Mouse (Mus musculus) kidney, postnatal 36 days (tissue): Measurements from ENCODE around the gene Lpp.

Experiments used
- DNase-seq, 2 experiments: peaks; one replicate each; pipeline ENCODE4 v3.0.0; 2021 to 2022; ENCODE audit warnings: mixed read lengths in 2 of 2

Gene Lpp

DNA sequence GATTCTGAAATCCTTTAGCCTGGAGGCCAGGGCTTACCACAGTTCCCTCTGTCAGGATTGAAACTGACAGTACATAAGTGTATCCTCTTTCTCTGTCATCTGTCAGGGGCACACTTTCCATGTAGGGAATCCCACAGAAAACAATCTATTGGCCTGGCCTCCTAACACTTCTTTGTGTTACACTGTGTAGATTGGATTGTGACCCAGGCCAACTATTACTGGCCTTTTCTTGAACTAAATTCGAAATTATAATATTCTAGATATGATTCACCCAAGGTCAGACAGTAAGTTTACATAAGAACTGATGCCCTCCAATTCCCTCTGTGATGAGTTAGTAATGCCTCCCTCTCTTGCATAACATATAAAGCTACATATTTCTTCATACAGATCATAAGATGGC lies 553.0 kb downstream of the Lpp start:
- DNase-seq, result no peak

DNA sequence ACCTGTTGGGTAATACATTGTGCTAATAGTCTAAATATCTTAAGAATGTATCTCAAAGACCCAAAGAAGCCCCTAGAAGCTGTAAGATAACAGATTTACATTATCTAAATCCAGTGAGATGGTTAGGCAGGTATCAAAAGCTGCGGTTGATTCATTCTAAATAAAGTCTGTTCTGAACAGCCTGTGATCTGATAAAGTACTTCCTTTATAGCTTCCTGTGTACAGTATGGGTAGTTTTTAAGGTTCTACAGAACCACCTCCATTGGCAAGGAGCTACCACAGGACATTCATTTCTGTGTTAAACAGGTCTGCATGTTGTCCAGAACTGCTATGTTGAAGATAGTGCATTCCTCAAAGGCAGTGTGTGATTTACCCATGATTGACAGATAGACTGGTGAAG lies 554.2 kb downstream of the Lpp start:
- DNase-seq, result no peak

DNA sequence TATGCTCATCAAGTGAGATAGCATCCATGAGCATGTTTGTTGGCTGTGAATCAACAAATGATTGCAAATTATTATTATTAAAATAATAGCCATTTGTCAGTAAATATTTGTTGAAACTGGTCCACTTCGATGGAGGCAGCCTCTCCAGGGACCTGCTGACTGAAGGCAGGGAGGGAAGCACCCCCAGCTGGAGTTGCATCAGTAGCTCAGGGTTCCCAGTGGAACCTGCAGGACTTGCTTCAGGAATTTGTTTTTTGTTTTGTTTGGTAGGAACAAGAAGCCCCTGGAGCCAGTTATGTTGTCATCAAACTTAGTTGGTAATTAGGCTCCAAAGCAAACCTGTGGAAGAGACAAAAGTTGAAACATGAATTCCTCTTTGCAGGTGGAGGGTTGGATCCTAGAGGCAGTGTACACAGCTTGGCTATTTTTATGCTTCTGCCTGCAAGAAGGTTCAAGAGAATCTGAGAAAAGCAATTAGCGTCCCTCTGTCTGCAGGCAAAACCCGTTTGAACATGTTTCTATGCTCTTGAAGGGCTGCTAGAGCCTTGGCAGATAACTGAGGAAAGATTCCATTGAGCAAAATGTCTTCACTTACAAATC lies 554.9 kb downstream of the Lpp start:
- DNase-seq, result no peak

DNA sequence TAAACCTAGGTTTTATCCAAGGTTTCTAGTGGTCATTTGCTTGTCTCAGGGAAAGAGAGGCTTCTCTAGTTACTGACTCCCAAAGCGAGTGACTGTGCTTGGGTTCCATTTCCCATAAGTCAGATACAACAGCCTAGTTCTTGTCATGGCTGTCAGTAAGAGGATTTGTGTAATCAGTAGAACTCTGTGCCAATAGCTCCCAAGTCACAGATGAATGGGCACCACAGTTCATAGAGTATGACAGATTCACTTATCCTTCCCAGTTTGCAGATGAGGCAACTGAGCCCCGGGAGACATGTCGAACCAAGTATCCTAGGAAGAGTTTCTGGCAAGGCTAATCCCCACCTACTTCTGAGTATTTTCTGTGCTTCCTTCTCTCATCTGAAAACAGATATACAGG lies 556.0 kb downstream of the Lpp start:
- no peak for DNase-seq

DNA sequence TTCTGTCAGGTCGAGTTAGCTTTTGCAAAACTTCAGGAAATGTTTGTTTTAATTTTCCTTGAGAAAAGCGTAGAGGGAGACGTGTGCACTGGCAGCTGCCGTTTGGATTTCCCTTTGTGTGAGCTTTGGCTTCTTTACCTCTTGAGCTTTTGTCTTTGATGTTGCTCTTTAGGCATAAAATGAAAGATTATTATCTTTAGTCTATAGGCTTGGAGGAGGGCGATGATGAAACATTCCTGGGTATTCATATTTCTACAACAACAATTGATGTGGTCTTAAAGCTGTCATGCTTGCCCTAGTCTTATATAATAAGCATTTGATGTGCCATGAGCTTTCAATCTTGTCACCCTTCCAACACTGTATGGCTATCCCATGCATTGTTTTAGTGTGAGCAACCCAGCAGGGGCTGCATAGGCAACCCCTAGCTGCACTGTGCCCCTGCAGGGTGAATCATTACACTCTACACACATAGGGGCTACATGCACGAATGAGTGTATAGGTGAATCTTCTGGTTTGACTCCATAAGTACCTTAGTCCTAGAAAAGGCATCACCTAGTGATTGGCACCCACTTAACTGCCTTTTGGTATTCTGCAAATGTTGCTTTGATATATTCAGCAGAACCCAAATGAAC lies 556.9 kb downstream of the Lpp start:
- no peak for DNase-seq

DNA sequence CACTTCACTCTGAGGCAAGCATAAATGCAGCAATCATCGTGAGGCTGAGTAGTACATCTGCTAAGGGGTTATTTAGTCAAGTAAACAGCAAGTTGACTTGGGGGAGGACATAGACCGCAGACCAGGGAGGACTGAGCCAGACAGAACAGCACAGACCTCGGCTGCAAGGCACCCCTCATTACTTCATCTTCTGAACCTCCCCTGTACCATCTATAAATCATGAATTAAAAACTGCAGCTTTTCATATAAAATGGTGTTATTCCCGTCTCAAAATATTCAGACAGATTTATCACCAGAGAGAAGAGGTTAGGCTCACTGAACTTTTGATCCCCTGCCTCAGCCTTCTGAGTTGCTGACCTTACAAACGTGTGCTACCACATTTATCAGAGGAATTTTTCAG lies 558.6 kb downstream of the Lpp start:
- DNase-seq, result no peak

DNA sequence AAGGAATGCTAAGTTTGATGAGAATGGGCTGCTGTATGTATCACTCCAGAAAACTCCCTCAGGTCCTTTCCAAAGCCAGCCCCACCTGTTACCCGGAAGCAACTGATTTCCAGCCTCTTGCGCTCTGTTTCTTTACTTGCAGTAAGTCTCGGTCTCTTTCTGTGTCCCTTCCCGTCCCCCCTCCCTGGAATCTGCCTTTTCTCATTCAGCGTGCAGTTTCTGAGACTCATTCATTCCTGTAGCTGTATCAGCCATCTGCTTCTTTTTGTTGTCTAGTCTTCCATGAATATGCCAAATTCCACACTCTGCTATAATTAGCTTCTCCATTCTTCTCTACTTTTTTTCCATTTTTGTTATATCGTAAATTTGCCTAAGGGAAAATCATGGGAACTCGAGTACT lies 561.7 kb downstream of the Lpp start:
- DNase-seq, result no peak

DNA sequence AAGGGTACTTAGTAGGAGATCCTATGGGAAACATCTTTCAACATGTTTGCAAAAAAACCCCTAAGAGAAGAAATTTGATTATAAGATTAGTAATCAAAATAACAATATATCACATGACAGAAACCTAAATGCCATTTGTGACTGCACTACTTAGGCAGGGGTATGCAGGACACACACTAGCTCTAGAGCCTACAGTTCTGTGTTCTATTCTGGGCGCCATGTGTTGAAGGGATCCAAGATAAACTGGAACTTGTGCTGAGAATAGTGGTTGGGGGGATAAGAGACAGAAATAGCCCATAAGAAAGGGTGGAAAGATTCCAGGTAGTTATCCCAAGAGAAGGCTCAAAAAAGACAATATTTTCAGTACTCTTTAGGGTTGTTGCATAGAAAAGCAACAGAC lies 565.4 kb downstream of the Lpp start:
- DNase-seq, result no peak

GRCm38 (mm10) chr16:24960901-24961806 lies 567.8 kb downstream of the Lpp start:
- DNase-seq, result no peak

GRCm38 (mm10) chr16:24964311-24964710 lies 571.0 kb downstream of the Lpp start:
- DNase-seq, result no peak

GRCm38 (mm10) chr16:24965091-24965490 lies 571.8 kb downstream of the Lpp start:
- no peak for DNase-seq

- DNase-seq, result no peak
These were observed 573.2 kb downstream of the Lpp start for GRCm38 (mm10) chr16:24966460-24966859.

GRCm38 (mm10) chr16:24973009-24973631 lies 579.8 kb downstream of the Lpp start:
- DNase-seq, result no peak

DNA sequence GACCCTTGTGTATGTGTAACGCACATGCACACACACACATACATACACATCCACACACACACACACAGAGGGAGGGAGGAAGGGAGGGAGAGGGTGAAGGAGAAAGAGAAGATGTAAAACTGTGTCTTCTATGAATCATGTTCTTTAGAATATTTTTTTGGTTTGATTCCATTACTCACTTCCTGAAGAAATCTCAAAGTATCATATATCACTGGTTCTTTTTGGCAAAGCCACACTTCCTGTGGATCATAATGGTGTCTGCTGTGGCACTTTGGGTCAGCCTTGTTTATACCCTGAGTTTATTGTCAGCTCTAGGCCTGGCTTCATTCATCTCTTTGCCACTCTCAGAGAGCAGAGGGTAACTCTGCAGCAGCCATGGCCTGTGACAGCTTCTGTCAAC lies 584.5 kb downstream of the Lpp start:
- DNase-seq, result peak in 1 of 2 experiments; percentile 7

DNA sequence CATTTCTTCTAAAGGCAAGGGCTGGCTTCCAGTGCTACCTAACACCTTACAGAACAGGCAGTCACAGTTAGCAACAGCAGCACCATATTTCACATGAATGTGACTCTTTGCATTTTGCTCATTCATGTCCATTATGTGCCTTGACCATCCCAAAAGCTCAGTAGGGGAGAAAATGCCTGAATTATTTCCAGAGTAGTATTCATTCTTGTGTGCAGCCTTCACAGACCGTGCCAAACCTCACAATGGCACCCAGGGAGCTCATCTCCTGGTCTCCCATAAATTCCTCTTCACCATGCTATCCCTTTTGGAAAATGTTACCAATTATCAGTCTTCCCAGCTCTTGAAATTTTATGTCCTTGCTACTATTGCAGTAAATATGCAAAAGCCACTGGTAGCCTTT lies 584.9 kb downstream of the Lpp start:
- no peak for DNase-seq

- no peak for DNase-seq
These were observed 586.1 kb downstream of the Lpp start for GRCm38 (mm10) chr16:24979391-24979790.

DNA sequence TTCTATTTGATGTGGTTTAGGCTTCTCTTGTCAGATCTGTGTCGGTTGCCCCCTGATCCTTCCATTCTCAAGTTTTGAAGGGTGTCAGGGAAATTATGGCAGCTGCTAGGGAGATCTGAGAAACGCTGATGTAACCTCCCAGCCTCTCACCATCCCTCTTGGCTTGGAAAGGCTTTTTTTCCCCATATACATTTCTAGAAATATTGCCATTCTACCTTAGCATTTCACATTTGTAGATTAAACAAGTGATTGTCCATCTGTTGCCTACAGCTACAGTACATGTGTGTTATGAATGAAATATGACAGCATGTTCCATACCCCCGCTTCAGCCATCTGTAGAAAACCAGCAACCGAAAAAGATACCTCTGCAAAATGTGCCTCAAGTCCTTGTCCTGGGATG lies 589.5 kb downstream of the Lpp start:
- DNase-seq, result no peak

DNA sequence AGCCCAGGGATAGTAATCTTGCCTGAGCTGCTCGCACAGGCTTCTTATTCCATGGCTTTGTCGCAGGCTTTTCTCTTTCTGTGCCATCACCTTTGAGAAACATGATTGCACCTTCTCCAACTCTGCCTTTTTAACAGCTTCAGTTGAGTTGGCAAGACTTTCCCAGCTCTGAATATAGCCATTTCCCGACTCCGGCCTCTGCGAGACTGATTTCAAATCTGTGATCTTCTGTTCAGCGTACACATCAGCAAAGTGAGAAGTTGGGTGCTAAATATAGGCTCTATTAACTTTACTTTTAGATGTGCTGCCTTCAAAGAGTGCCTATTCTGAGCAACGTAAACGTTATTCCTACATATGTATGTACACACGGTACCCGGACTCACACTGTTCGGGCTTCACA lies 597.0 kb downstream of the Lpp start:
- no peak for DNase-seq

DNA sequence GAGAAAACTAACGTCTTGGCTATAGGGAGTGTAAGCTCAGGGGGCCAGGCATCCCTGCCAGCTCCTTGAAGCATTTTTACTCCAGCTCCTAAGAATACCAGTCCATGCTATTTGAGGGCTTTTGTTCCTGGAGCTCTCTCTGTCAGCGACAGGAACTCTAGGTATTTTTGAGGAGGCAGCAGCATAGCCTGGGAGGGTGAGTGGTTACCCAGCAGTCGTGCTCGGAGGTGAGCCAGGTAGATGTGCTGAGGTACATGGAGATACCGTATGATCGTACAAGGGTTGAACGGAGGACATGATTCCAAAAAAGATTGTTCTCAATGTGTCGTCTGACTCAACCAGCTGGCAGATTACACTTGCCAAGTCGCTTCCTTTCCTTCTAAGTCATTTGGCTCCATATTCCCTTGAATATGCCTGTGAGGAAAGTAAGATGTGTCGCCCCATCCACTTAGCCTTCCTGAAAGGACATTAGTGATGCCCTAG lies 597.8 kb downstream of the Lpp start:
- no peak for DNase-seq

GRCm38 (mm10) chr16:24991995-24992394 lies 598.7 kb downstream of the Lpp start:
- no peak for DNase-seq

DNA sequence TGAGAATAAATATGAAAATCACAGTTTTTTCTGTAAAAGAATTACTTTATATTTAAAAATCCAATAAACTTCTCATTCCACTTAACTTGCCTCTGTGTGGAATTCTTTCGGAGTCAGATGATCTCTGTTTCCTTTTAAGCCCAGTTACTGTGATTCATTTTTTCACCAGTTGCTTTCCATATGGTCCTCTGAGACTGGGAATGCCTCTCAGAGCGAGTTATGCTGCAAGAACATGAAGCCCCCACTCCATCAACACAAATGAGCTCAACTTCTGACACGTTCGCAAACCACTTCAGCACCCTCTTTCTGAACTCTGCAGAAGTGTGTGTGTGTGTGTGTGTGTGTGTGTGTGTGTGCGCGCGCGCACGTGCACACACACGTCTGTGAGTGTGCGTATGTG lies 599.2 kb downstream of the Lpp start:
- no peak for DNase-seq

GRCm38 (mm10) chr16:25010980-25011877 lies 617.9 kb downstream of the Lpp start:
- peak in 1 of 2 experiments; percentile 30 for DNase-seq
